Mouse (Mus musculus): ENCODE measurements around the gene Gsx1.

DNA sequence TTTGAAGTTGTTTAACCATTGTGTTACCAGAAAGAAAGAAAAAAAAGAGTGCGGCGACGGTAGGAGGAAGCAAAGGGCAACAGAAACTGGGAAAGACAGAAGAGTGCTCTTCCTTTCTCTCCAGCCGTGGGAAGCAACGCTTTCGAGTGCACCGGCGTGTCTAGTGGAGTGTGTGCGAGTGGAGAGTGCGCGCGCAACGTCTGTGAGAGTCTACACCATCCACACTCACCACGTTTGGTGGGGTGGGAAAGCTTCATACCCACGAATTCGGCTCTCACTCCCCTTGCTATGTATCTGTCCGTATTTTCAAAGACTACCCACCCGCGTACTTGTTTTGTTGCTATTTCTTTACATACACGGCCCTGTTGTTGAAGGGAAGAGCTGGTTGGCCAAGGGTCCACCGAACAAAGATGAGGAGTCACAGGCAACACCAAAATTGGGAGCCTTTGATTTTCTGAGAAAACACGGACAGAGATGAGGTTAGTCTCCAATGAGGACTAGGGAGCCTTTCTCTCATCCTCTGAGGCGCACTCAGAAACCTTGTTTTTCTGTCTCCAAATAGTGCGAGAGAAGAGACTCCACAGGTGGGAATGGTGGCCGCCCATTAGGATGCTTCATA, 835 bp upstream of the Gsx1 start:
- no peak for TF ChIP-seq CTCF (IDR thresholded peaks at IDR 0.05; ENCODE audit: extremely low read depth, insufficient read depth, insufficient read length, insufficient replicate concordance)
- no peak for TF ChIP-seq POLR2A (IDR thresholded peaks at IDR 0.05; ENCODE audit: low read depth, low read length)
